Mouse (Mus musculus): ENCODE data around the gene Evc2. TPM values are rescaled to one million over a fixed set of nuclear protein-coding genes. Genes with fewer than 3 reads are reported as not detected.

The Evc2 gene
- 4.9 and 5.5 TPM in 2 replicates for polyA plus RNA-seq (2015; fragmentation: Nextera tagmentation; extraction: Ambion mirVana)

- Histone ChIP-seq H3K36me3 (no peaks in the 10 kb centered on the region), H3K4me1 (replicated peaks) (peaks cover 39% of the 10 kb centered on the region), H3K9me3 (no peaks in the 10 kb centered on the region), H3K27ac (replicated peaks) (no peak within 1 kb of the TSS), H3K4me3 (peak within 1 kb of the TSS; percentile 49), H3K9ac (peak within 1 kb of the TSS; percentile 74), H3K4me2 (peak within 1 kb of the TSS; percentile 99), H3K27me3 (peaks cover 8% of the 10 kb centered on the region)
- WGBS = under 1% methylated on average over 27 of the region's 27 CpGs
- ATAC-seq (ENCODE audit: low read depth) = peak; percentile 82
These were observed at the start of gene Evc2 for GRCm38 (mm10) chr5:37338288-37338687. Gene Evc2 (plus strand): TSS chr5:37338499.

GRCm38 (mm10) chr5:37289236-37289635 is 49.1 kb upstream of the Evc2 start:
- no peak overlapping the region for H3K27ac ChIP-seq (replicated peaks)
- 19% methylated on average over 3 of the region's 3 CpGs for WGBS

DNA sequence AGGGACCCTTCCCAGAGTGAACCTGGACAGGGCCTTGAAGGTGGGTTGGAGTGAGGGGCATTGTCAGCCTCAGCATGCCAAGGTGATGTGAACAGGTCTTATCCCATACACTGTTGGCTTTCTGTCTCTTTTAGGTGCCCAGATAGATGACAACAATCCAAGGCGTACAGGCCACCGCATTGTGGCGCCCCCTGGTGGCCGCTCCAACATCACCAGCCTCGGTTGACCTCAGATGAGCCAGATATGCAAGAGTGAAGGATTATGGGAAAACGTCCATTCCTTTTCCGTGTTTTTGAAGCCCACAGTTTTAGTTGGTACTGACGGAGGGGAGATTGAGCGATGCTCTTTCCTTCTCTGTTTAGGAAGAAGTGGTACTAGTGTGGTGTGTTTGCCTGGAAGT is 47.3 kb upstream of the Evc2 start:
- Histone ChIP-seq H3K4me1 (replicated peaks) (no peaks in the 10 kb centered on the region), H3K36me3 (peaks cover 67% of the 10 kb centered on the region)
- 72% methylated on average over 9 of the region's 9 CpGs for WGBS

More at GRCm38 (mm10) chr5:37289236-37289635, 49.1 kb upstream of the Evc2 start:
- peak; percentile 21; the same call in 1 of the 2 replicates for ATAC-seq (ENCODE audit: low read depth)
- Histone ChIP-seq H3K9ac (no peak overlapping the region), H3K9me3 (no peaks in the 10 kb centered on the region), H3K4me2 (no peak overlapping the region), H3K4me1 (replicated peaks) (no peaks in the 10 kb centered on the region), H3K36me3 (peaks cover 80% of the 10 kb centered on the region), H3K4me3 (no peak overlapping the region), H3K27me3 (no peaks in the 10 kb centered on the region)

DNA sequence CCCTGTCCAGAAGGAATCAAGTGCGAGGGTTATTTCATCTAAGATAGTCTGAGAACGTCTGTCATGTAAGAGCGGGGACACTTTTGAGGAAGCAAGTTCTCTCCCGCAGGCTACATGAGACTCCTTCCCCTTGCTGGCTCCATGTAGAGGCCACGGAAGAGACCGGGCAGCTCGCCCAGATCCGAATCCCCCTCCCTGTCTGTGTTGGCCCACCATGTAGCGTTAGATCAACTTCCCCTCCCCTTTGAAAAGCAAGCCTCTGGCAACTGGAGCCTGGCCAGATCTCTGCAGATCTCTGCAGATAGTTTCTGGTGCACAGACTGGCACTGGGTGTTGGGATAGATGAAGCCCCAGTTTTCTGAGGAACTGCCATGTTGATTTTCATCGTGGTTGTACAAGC is 41.6 kb upstream of the Evc2 start:
- ATAC-seq (ENCODE audit: low read depth) = 0 out of 2 replicates have a peak, but pooled peaks have one; percentile 16
- Histone ChIP-seq H3K4me2 (no peak overlapping the region), H3K9me3 (no peaks in the 10 kb centered on the region), H3K4me1 (replicated peaks) (no peaks in the 10 kb centered on the region), H3K36me3 (peaks cover 11% of the 10 kb centered on the region), H3K27ac (replicated peaks) (no peak overlapping the region), H3K27me3 (no peaks in the 10 kb centered on the region), H3K4me3 (no peak overlapping the region), H3K9ac (no peak overlapping the region)
- WGBS = 73% methylated on average over 10 of the region's 10 CpGs

More for the DNA sequence above, 47.3 kb upstream of the Evc2 start:
- Histone ChIP-seq H3K9ac (no peak overlapping the region), H3K27ac (replicated peaks) (no peak overlapping the region), H3K27me3 (no peaks in the 10 kb centered on the region), H3K4me2 (no peak overlapping the region), H3K4me3 (no peak overlapping the region), H3K9me3 (no peaks in the 10 kb centered on the region)
- ATAC-seq (ENCODE audit: low read depth) = no peak

GRCm38 (mm10) chr5:37298370-37298769 is 39.9 kb upstream of the Evc2 start:
- Histone ChIP-seq H3K9me3 (no peaks in the 10 kb centered on the region), H3K27ac (replicated peaks) (no peak overlapping the region), H3K27me3 (no peaks in the 10 kb centered on the region), H3K9ac (no peak overlapping the region), H3K4me1 (replicated peaks) (no peaks in the 10 kb centered on the region), H3K36me3 (no peaks in the 10 kb centered on the region), H3K4me3 (no peak overlapping the region), H3K4me2 (no peak overlapping the region)
- 30% methylated on average over 7 of the region's 7 CpGs for WGBS
- ATAC-seq (ENCODE audit: low read depth) = 0 out of 2 replicates have a peak, but pooled peaks have one; percentile 5

- Histone ChIP-seq H3K4me2 (no peak overlapping the region), H3K27me3 (no peaks in the 10 kb centered on the region), H3K4me1 (replicated peaks) (no peaks in the 10 kb centered on the region), H3K27ac (replicated peaks) (no peak overlapping the region), H3K4me3 (no peak overlapping the region), H3K9me3 (peaks cover 8% of the 10 kb centered on the region; the same call in 1 of the 2 replicates), H3K36me3 (peaks cover 13% of the 10 kb centered on the region), H3K9ac (no peak overlapping the region)
- no peak for ATAC-seq (ENCODE audit: low read depth)
- WGBS = 91% methylated on average over 9 of the region's 9 CpGs
These were observed 28.3 kb upstream of the Evc2 start for GRCm38 (mm10) chr5:37310026-37310425.

GRCm38 (mm10) chr5:37312980-37313722 is 25.1 kb upstream of the Evc2 start:
- 88% methylated on average over 12 of the region's 12 CpGs for WGBS
- ATAC-seq (ENCODE audit: low read depth) = no peak
- Histone ChIP-seq H3K4me1 (replicated peaks) (no peaks in the 10 kb centered on the region), H3K9me3 (peaks cover 19% of the 10 kb centered on the region), H3K27me3 (no peaks in the 10 kb centered on the region), H3K4me2 (no peak overlapping the region), H3K9ac (no peak overlapping the region), H3K27ac (replicated peaks) (no peak overlapping the region), H3K4me3 (no peak overlapping the region), H3K36me3 (peaks cover 37% of the 10 kb centered on the region)

GRCm38 (mm10) chr5:37318715-37319114 is 19.6 kb upstream of the Evc2 start:
- peaks cover 19% of the 10 kb centered on the region for H3K9me3 ChIP-seq
- peaks cover 51% of the 10 kb centered on the region for H3K36me3 ChIP-seq
- H3K9ac ChIP-seq = no peak overlapping the region
- no peak overlapping the region for H3K4me2 ChIP-seq
- no peak overlapping the region for H3K4me3 ChIP-seq
- no peak overlapping the region for H3K27ac ChIP-seq (replicated peaks)
- no peaks in the 10 kb centered on the region for H3K27me3 ChIP-seq
- 93% methylated on average over 6 of the region's 6 CpGs for WGBS
- no peak for ATAC-seq (ENCODE audit: low read depth)
- no peaks in the 10 kb centered on the region for H3K4me1 ChIP-seq (replicated peaks)

DNA sequence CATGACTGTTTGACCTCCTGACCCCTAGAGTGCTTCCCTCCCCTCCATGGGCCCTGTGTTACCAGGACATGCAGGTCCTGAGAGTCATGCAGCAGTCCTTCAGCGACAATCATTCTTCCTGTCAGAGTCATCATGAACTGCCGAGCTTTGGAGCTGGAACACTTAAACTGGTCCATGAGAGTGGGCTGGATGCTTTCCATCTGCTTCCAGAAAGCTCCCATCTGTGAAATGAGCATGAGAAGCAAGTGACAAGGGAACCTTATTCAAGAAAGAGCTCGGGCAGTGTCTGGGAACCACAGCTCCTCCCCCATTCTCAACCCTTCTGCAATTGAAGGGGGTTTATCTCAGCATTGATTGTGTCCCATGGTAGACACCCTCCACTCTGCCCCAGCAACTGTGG is 18.1 kb upstream of the Evc2 start:
- Histone ChIP-seq H3K4me3 (no peak overlapping the region), H3K27me3 (no peaks in the 10 kb centered on the region), H3K9me3 (peaks cover 9% of the 10 kb centered on the region), H3K4me2 (no peak overlapping the region), H3K27ac (replicated peaks) (no peak overlapping the region), H3K36me3 (peaks cover 40% of the 10 kb centered on the region), H3K4me1 (replicated peaks) (no peaks in the 10 kb centered on the region), H3K9ac (no peak overlapping the region)
- WGBS = 78% methylated on average over 3 of the region's 3 CpGs
- no peak for ATAC-seq (ENCODE audit: low read depth)

DNA sequence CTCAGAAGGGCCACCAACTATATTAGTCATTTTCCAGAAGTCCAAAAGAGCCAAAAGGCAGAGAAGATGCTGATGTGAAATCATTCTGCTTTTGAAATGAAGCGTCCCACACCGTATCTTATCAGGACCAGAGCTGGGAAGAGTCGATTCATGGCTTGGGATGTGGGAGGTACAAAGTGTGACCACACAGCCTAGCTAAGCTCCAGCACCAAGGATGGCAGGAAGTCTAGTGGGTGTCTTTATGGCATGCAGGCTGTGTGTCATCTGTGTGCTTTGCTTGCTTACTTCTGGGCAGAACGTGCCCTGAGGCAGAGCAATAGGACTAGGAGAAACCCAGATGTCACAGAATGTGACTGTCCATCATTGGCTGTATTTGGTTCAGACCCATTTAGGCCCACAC is 17.5 kb upstream of the Evc2 start:
- Histone ChIP-seq H3K4me2 (no peak overlapping the region), H3K36me3 (peaks cover 40% of the 10 kb centered on the region), H3K27ac (replicated peaks) (no peak overlapping the region), H3K4me1 (replicated peaks) (no peaks in the 10 kb centered on the region), H3K9ac (no peak overlapping the region), H3K9me3 (peaks cover 3% of the 10 kb centered on the region; the same call in 1 of the 2 replicates), H3K4me3 (no peak overlapping the region), H3K27me3 (no peaks in the 10 kb centered on the region)
- ATAC-seq (ENCODE audit: low read depth) = no peak
- 99% methylated on average over 4 of the region's 4 CpGs for WGBS

DNA sequence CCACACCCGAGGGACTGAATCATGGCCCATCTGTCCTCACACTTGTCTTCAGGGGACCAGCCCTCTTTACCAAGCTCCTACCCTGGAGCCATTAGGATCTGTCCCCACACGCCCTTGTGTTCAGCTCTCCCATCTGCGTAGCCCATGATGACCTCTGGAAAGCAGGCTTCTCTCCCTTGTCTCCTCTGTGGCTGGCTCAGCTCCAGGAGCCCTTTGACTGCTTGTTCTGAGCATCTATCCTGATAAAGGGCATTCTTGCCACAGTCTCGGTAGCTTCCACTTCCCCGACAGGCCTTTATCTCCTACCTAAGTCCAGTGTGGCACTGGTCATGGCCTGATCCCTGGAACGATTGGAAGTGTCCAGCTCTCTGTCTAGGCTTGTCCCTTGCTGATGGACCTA is 11.6 kb upstream of the Evc2 start:
- Histone ChIP-seq H3K4me3 (no peak overlapping the region), H3K4me2 (no peak overlapping the region), H3K27ac (replicated peaks) (no peak overlapping the region), H3K27me3 (no peaks in the 10 kb centered on the region), H3K9ac (no peak overlapping the region), H3K9me3 (no peaks in the 10 kb centered on the region), H3K36me3 (peaks cover 24% of the 10 kb centered on the region), H3K4me1 (replicated peaks) (no peaks in the 10 kb centered on the region)
- 91% methylated on average over 6 of the region's 6 CpGs for WGBS
- no peak for ATAC-seq (ENCODE audit: low read depth)

- Histone ChIP-seq H3K4me2 (no peak overlapping the region), H3K9me3 (no peaks in the 10 kb centered on the region), H3K27ac (replicated peaks) (no peak overlapping the region), H3K4me1 (replicated peaks) (peaks cover under 1% of the 10 kb centered on the region; the same call in 1 of the 2 replicates), H3K9ac (no peak overlapping the region), H3K4me3 (no peak overlapping the region), H3K27me3 (no peaks in the 10 kb centered on the region), H3K36me3 (peaks cover 9% of the 10 kb centered on the region; the same call in 1 of the 2 replicates)
- no peak for ATAC-seq (ENCODE audit: low read depth)
- WGBS = 87% methylated on average over 8 of the region's 8 CpGs
These were observed 7.7 kb upstream of the Evc2 start for GRCm38 (mm10) chr5:37330449-37331132.
